ENCODE assay signal across 16 mouse cellular contexts in genomic region chr4:145009437-145009836, GRCm38 (mm10).
A peak's percentile ranks its signal among the peaks of the same experiment; 100 is the strongest.
DNase-seq lines count a peak whose midpoint lies in the region; ATAC-seq lines count a peak whose summit lies in the region.
"Had no signal": no experiment of that assay in that cellular context is flagged by ENCODE, and none has a peak within 500 bp of the region (broad histone marks: within the 10 kb centered on the region; RNA-seq: fewer than 3 reads in every experiment).

No protein-coding gene starts in this region.

- no peaks in the 10 kb centered on the region for H3K27me3 ChIP-seq in heart, embryonic 15.5 days
- H3K27me3 ChIP-seq: embryonic facial prominence, embryonic 15.5 days; forebrain, embryonic 13.5 days; heart, embryonic 13.5 days had no signal

- no peak overlapping the region for H3K4me3 ChIP-seq in heart, embryonic 15.5 days
- H3K4me3 ChIP-seq: embryonic facial prominence, embryonic 15.5 days; forebrain, embryonic 13.5 days; heart, embryonic 13.5 days had no signal

- ATAC-seq in heart, embryonic 15.5 days (replicated peaks; ENCODE audit: insufficient number of reproducible peaks, insufficient read depth, low FRiP score, low read depth): no peak
- ATAC-seq in frontal cortex, adult (ENCODE audit: low TSS enrichment): no peak
- ATAC-seq: forebrain, embryonic 13.5 days had no signal

- no peaks in the 10 kb centered on the region for H3K36me3 ChIP-seq in heart, embryonic 15.5 days
- H3K36me3 ChIP-seq: embryonic facial prominence, embryonic 15.5 days had no signal

- no peak overlapping the region for H3K4me2 ChIP-seq in heart, embryonic 15.5 days
- H3K4me2 ChIP-seq: embryonic facial prominence, embryonic 15.5 days; forebrain, embryonic 13.5 days; heart, embryonic 13.5 days; hindbrain, embryonic 14.5 days had no signal

- H3K9ac ChIP-seq in heart, embryonic 15.5 days: no peak overlapping the region
- H3K9ac ChIP-seq: embryonic facial prominence, embryonic 15.5 days; forebrain, embryonic 13.5 days; heart, embryonic 13.5 days; hindbrain, embryonic 14.5 days had no signal

- WGBS in heart, embryonic 15.5 days: 40% methylated on average over 3 of the region's 3 CpGs
- 19% methylated on average over 3 of the region's 3 CpGs for WGBS in large intestine, adult 2 months

- no peaks in the 10 kb centered on the region for H3K9me3 ChIP-seq in heart, embryonic 15.5 days (replicated peaks)
- H3K9me3 ChIP-seq: embryonic facial prominence, embryonic 15.5 days; forebrain, embryonic 13.5 days; heart, embryonic 13.5 days had no signal

- no peak for DNase-seq in heart, adult 9 months (ENCODE audit: low spot score in 2 of 2)
- peak; percentile 27 for DNase-seq in thymus, postnatal 4 days
- DNase-seq in thymus, postnatal 36 days: no peak
- DNase-seq in large intestine, adult 2 months (ENCODE audit: low read depth, low spot score): peak; percentile 57
- DNase-seq in spleen, postnatal 36 days (ENCODE audit: low spot score in 2 of 2): no peak
- DNase-seq in right cerebral cortex, adult 18-20 months: no peak
- DNase-seq: adrenal gland, postnatal 25 days; layer of hippocampus, postnatal 36 days; liver; right cerebral cortex, postnatal 25 days had no signal

- H3K4me1 ChIP-seq in heart, embryonic 15.5 days (replicated peaks): peaks cover 25% of the 10 kb centered on the region
- H3K4me1 ChIP-seq: forebrain, embryonic 13.5 days had no signal

- H3K27ac ChIP-seq in heart, embryonic 15.5 days: peak overlapping the region; percentile 27; the same call in 1 of the 2 replicates
- H3K27ac ChIP-seq: embryonic facial prominence, embryonic 15.5 days; forebrain, embryonic 13.5 days; heart, embryonic 13.5 days; hindbrain, embryonic 14.5 days had no signal

Comparison
In these comparisons a context has a peak if more than half of its experiments do, and no peak if none do; other contexts are left out.
1. DNase-seq: peak in thymus, postnatal 4 days (single experiment) and large intestine, adult 2 months (single experiment); none in heart, adult 9 months (0 of 2), thymus, postnatal 36 days (0 of 2), spleen, postnatal 36 days (0 of 2) and right cerebral cortex, adult 18-20 months (single experiment).